Mouse (Mus musculus): ENCODE data around the gene Tyk2.
A peak's percentile ranks its signal among the peaks of the same experiment; 100 is the strongest.

The Tyk2 gene

DNA sequence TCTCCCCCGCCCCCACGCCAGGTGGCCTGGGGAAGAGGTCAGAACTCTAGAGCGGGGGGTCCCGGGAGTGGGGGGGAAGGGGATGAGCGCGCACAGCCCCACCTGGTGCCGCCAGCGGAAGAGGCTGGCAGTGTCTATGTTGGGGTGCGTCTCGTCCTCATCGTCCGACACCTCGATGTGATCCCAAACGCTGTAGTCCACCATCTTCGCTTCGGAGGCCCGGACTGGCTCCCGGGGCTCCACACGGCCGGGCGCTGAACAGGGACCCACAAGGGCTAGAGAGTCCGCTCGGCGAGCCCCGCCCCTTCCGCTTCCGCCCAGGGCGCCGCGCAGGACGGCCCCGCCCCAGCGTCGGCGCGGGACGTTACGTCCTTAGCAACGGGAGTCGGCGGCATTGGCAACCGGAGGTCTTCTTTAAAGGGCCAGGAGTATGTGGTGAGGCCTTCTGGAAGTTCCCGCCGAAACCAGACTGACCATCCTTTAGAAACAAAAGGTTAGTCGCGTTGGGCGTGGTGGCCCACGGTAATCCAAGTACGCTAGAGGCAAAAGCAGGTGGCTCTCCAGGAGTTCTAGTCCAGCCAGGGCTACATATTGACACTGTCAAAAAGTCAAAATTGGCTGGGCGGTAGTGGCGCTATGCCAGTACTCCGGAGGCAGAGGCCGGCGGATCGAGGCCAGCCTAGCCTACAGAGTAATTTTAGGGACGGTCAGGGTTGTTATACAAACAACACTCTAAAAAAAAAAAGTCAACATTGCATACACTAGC lies 18.8 kb upstream of the Tyk2 start, which contains the start of gene Cdc37:
Cdc37 (minus strand) TSS at position 329 of the 766 bp plus-strand sequence.
- DNase-seq (ENCODE audit: low spot score in 2 of 2): peak; percentile 90 to 94

DNA sequence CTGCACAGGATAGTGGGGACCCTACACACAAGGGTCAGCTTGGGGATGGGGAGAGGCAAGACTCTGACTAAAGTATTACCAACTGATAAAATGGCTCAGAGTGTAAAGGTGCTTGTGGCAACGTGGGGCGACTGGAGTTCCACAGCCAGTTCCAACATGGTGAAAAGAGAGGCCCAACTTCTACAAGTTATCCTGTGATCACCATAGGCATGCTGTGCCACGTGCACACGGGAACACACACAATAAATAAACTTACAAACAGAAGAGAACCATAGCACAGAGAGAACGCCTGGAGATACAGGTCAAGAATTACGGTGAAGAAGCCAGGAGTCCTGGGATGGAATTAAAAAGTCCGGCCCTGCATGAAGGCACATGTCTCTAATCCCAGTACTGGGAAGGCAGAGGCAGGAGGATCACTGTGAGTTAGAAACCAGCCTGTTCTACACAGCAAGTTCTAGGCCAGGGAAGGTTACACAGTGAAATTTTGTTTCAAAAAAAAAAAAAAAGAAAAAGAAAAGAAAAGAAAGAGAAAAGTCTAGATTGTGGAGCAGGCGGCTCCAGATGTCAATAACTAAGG lies 18.1 kb upstream of the Tyk2 start:
- DNase-seq (ENCODE audit: low spot score in 2 of 2): no peak

- no peak for DNase-seq (ENCODE audit: low spot score in 2 of 2)
These were observed 17.4 kb upstream of the Tyk2 start for GRCm38 (mm10) chr9:21148427-21148826.

- DNase-seq (ENCODE audit: low spot score in 2 of 2): no peak
These were observed 15.7 kb upstream of the Tyk2 start for GRCm38 (mm10) chr9:21146722-21147121.

- no peak for DNase-seq (ENCODE audit: low spot score in 2 of 2)
These were observed 14.4 kb upstream of the Tyk2 start for GRCm38 (mm10) chr9:21145431-21145830.

DNA sequence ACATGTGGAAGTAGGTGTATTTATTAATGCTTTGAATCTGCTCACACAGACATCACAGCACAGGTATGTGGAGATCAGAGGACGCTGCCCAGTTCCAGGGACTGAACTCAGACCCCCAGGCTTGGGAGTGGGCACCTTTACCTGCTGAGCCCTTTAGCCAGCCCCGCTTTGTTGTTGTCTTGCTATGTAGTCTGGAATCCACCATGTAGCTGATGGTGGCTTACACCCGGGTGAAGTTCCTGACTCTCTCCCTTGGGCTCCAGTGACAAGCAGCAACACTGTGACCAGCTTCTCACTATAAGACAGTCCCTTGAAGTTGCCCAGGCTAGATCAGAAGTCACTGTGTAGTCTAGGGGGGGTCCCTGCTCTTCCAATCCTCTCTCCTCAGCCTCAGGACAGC lies 13.3 kb upstream of the Tyk2 start:
- no peak for DNase-seq (ENCODE audit: low spot score in 2 of 2)

DNA sequence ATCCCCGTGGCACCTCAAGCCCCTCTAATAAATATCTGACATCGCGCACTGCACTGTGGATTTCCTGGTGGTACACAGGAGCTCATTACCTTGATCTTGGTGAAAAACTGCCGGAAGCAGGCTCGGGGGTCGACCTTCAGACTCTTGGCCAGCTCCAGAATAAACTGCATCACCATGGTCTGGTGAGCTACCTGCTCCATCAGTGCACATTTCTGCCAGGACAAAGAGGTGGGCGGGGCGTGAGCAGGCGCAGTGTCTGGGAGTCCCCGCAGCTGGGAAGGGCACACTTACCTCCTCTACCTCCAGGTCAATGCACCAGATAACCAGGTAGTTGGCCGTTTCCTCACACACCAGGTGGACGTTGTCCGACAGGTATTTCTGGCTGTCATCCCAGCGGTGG lies 10.9 kb upstream of the Tyk2 start:
- DNase-seq (ENCODE audit: low spot score in 2 of 2): no peak

GRCm38 (mm10) chr9:21138386-21138785 lies 7.3 kb upstream of the Tyk2 start:
- no peak for DNase-seq (ENCODE audit: low spot score in 2 of 2)

DNA sequence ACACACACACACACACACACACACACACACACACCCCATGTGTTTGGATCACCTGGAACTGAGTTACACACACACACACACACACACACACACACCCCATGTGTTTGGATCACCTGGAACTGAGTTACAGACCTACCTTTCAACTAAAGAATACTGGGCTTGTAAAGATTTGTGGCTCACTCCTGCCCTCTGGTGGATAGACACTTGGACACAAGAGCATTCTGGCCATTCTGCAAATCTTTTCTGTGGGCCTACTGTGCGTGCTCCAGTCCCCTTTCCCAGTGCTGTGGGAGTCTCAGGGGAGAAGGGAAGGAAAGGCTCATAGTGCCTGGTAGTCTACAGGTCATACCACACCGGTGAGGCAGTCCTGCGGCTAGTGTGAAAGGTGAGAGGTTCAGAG lies 6.2 kb upstream of the Tyk2 start:
- peak; percentile 73 to 75 for DNase-seq (ENCODE audit: low spot score in 2 of 2)

- DNase-seq (ENCODE audit: low spot score in 2 of 2): no peak
These were observed 5.4 kb upstream of the Tyk2 start for GRCm38 (mm10) chr9:21136401-21136800.

DNA sequence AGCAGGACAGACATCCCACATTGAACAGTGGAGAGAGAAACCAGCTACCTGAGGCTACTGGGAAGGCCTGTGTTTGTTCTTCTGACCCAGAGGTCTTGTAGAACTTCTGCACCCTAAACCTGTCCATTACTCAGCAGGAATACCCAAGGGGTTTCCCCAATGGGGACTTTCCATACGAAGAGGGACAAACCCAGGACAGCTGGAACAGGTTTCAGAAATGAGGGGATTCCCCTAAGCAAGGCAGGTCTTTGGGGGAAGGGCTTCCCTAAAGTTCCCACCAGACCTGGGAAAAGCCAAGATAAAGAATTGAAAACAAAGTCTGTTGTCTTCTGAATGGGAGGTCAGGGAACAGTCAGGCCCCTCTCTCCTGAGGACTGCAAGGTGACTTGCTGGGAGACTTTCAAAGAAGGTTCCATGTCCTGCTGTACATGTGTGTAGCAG lies 4.9 kb upstream of the Tyk2 start:
- no peak for DNase-seq (ENCODE audit: low spot score in 2 of 2)

- no peak for DNase-seq (ENCODE audit: low spot score in 2 of 2)
These were observed 4.4 kb upstream of the Tyk2 start for GRCm38 (mm10) chr9:21135329-21135890.

DNA sequence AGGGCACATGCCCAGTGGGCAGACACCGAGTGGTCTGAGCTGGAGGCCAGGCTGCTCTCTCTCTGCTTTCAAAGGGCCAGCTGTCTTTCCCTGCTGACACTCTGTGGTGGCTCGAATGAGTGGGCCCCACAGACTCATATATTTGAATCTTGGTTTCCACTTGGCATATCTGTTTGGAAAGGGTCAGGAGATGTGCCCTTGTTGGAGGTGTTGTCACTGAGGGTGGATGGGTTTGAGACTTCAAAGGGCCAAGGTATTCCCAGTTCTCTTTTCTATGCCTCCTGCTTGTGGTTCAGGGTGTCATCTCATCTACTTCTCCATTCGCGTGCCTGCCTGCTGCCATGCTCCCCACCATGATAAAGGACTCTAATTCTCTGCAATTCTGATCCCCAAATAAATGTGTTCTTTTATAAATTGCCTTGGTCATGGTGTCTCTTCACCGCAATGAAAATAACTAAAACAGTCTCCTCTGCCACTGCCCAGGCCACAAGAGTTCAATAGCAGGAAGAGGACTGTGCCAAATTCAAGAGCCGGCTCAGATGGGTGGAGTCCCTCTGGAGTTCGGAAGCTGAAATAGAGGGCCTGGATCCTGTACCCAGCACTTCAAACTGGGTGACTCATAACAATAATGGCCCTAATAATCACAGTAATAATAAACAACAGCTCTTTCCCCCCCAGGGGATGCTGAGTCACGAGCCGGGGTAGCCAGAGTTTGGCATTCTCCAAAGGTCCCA lies 3.7 kb upstream of the Tyk2 start:
- DNase-seq (ENCODE audit: low spot score in 2 of 2): no peak

DNA sequence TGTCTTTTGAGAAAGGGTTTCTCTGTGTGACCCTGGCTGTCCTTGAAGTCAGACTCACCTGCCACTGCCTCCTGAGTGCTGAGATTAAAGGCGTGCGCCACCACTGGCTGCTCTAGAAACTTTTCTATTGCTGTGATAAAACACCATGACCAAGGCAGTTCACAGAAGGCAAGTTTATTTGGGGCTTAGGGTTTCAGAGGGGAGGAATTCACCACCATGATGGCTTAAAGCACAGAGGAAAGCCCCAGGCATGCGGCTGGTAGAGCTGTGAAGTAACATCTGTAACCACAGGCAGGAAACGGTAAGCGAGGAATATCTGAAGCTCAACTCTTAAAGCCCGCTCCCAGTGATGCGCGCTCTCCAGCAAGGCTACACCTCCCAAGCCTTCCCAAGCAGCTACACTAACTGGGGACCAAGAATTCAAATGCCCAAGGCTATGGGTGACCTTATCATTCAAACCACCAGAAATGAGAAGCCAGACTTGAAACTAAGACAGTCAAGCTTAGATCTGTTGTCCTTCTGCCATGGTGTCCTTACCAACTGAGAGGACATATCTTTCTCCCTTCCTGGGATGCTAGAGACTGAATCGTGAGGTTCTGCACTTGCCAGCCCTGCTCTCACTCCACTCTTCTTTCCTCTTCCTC lies 2.1 kb upstream of the Tyk2 start:
- no peak for DNase-seq (ENCODE audit: low spot score in 2 of 2)

DNA sequence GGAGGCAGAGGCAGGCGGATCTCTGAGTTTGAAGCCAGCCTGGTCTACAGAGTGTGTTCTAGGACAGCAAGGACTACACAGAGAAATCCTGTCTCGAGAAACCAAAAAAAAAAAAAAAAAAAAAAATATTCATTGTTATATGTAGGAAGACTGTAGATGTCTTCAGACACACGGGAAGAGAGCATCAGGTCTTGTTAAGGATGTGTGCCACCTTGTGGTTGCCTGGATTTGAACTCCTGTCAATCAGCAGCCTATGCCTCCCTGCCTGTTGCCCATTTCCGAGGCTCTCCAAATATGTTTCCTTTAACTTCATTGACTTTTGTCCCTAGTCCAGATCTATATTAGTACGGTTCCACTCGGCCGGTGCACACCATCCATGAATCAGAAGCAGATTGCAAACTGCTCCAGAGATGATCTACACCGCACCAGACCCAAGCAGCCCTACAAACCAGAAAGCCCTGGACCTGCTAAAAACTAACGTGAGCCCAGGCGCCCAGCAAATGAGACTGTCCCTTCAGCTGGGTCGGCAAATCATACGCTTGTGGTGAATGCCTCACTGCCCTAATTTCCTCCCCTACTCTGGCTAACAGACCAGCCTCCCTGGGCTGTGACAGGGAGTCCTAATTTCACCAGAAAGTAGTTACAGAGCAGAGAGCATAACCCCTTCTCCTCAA lies 1.2 kb upstream of the Tyk2 start:
- peak; percentile 32 for DNase-seq (ENCODE audit: low spot score in 2 of 2)

DNA sequence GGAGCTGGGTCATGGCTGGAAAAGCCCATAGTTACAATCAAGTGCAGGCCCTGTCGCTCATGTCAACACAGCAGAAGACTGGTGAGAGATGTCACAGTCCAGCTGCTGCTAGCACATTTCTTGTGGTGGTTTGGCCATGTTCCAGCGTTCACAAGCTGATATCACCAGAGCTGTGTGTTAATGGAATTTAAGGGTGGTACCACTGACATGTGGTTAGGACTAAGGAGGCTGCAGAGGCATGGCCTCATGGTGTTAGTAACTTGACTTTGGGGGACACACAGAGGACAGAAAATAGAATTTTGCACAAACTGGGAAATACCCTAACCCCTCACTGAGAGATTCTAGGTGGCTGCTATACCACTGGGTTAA lies 4.8 kb downstream of the Tyk2 start:
- no peak for DNase-seq (ENCODE audit: low spot score in 2 of 2)

GRCm38 (mm10) chr9:21125502-21126258 lies 5.4 kb downstream of the Tyk2 start:
- DNase-seq (ENCODE audit: low spot score in 2 of 2): no peak

- no peak for DNase-seq (ENCODE audit: low spot score in 2 of 2)
These were observed 6.2 kb downstream of the Tyk2 start for GRCm38 (mm10) chr9:21124837-21125236.

- no peak for DNase-seq (ENCODE audit: low spot score in 2 of 2)
These were observed 9.6 kb downstream of the Tyk2 start for GRCm38 (mm10) chr9:21121483-21121882.

- DNase-seq (ENCODE audit: low spot score in 2 of 2): no peak
These were observed 14.0 kb downstream of the Tyk2 start for GRCm38 (mm10) chr9:21117073-21117472.

- DNase-seq (ENCODE audit: low spot score in 2 of 2): no peak
These were observed 15.9 kb downstream of the Tyk2 start for GRCm38 (mm10) chr9:21115105-21115504.
